Mouse (Mus musculus) myocyte (in vitro differentiated cells): ENCODE results near the gene 1700013H16Rik.

Source experiments
- MAX ChIP-seq: IDR thresholded peaks from one replicate; pipeline ENCODE4 v1.6.1; 2011; ENCODE audit warnings: low read depth, mild to moderate bottlenecking, control low read depth
- MYOD1 ChIP-seq, 3 experiments: IDR thresholded peaks; one replicate each; pipeline ENCODE4 v1.6.1; 2011; ENCODE audit warnings: control low read depth in 2 of 3, low read depth in 2 of 3, mild to moderate bottlenecking in 2 of 3, moderate library complexity in 1 of 3; ENCODE audit not compliant: insufficient read length in 2 of 3, control insufficient read depth in 1 of 3
- POLR2A ChIP-seq: IDR thresholded peaks from one replicate; pipeline ENCODE4 v1.6.1; 2011; ENCODE audit warnings: low read depth, mild to moderate bottlenecking, control low read depth, moderate library complexity; ENCODE audit not compliant: insufficient read length
- POLR2AphosphoS2 ChIP-seq: IDR thresholded peaks from one replicate; pipeline ENCODE4 v1.6.1; 2011; ENCODE audit warnings: low read depth, control low read depth; ENCODE audit not compliant: insufficient read length
- REST ChIP-seq: IDR thresholded peaks from one replicate; pipeline ENCODE4 v1.6.1; 2011; ENCODE audit warnings: mild to moderate bottlenecking, control low read depth, moderate library complexity; ENCODE audit not compliant: insufficient read depth, insufficient read length
- SRF ChIP-seq: IDR thresholded peaks from one replicate; pipeline ENCODE4 v1.6.1; 2011; ENCODE audit warnings: low read depth; ENCODE audit not compliant: control insufficient read depth, insufficient read length
- TCF12 ChIP-seq: IDR thresholded peaks from one replicate; pipeline ENCODE4 v1.6.1; 2011; ENCODE audit warnings: mild to moderate bottlenecking, control low read depth; ENCODE audit not compliant: poor library complexity, insufficient read depth, severe bottlenecking
- TCF3 ChIP-seq: IDR thresholded peaks from one replicate; pipeline ENCODE4 v1.6.1; 2011; ENCODE audit warnings: low read depth, control low read depth; ENCODE audit not compliant: insufficient read length
- USF1 ChIP-seq: IDR thresholded peaks from one replicate; pipeline ENCODE4 v1.6.1; 2011; ENCODE audit warnings: low read depth, mild to moderate bottlenecking, control low read depth, moderate library complexity

DNA sequence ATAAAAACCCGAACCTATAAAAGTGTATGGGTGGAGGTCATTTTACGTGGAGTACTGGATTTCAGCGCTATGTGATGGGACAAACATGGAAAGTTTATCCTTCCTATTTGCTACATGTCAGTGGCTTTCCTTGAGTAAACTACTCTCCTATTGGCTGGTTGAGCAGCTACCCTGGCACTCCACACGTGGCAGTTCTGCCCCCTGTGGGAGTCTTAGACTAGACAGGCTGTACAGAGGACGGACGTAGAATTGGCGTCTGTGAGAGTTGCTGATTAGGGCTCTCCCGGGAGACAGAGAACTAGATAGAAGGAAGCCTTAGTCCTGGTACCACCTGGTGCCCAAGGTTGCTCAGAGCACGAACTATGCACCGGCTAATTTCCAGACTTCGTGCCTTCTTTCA is 33.0 kb downstream of the 1700013H16Rik start, which contains the start of gene 4930502E18Rik:
- TF ChIP-seq MAX, result no peak
- no peak for TF ChIP-seq SRF
- TF ChIP-seq POLR2A, result no peak
- TF ChIP-seq TCF12, result no peak
- TF ChIP-seq TCF3, result no peak
- no peak for TF ChIP-seq MYOD1 (IDR thresholded peaks at IDR 0.05; ENCODE audit: control insufficient read depth in 1 of 3, insufficient read length in 2 of 3, low read depth in 2 of 3)
- no peak for TF ChIP-seq POLR2AphosphoS2
- TF ChIP-seq REST, result no peak
- TF ChIP-seq USF1, result no peak
